Mouse (Mus musculus) testis, adult 2 months (tissue): Measurements from ENCODE around the gene Tbc1d4.

Experiments
- CTCF ChIP-seq: fragments of 200-500 bp; IDR thresholded peaks from 2 replicates; pipeline ENCODE4 v1.5.1; 2012; ENCODE audit warnings: low read depth, mild to moderate bottlenecking, inconsistent platforms, low read length, moderate library complexity; ENCODE audit not compliant: control insufficient read depth, insufficient read depth, insufficient replicate concordance
- POLR2A ChIP-seq: fragments of 200-500 bp; IDR thresholded peaks from 2 replicates; pipeline ENCODE4 v1.6.1; 2012; ENCODE audit warnings: low read depth, mild to moderate bottlenecking, inconsistent platforms, low read length, moderate library complexity; ENCODE audit not compliant: control insufficient read depth

GRCm38 (mm10) chr14:101637381-101637780 is 28.4 kb upstream of the Tbc1d4 start:
- TF ChIP-seq CTCF (no peak), POLR2A (no peak)
